Mouse (Mus musculus) midbrain, embryonic 11.5 days (tissue): Measurements from ENCODE around the gene Prkaca. TPM values are rescaled to one million over a fixed set of nuclear protein-coding genes. Genes with fewer than 3 reads are reported as not detected.
"Not testable (repeated sequence)": the region's sequence is repeated elsewhere in the genome, so short reads cannot be mapped to it uniquely, and the experiment has no call there.

Experiments used
- ATAC-seq: fragments of 200-750 bp; cut with Nextera tagmentation; 2 replicates; pipeline ENCODE4 v1.8.0; 2017; ENCODE audit warnings: moderate TSS enrichment, moderate library complexity; ENCODE audit not compliant: low FRiP score
- DNase-seq: peaks from one replicate; pipeline ENCODE4 v3.0.0; 2015; ENCODE audit warnings: low spot score; ENCODE audit errors: missing footprints
- H3K27ac ChIP-seq: fragments of 300-500 bp; sonication (generic); 2 replicates; pipeline ENCODE4 v1.5.1; 2014; ENCODE audit warnings: low read depth, low read length
- H3K27me3 ChIP-seq: fragments of 300-500 bp; sonication (generic); 2 replicates; pipeline ENCODE4 v1.6.1; 2014; ENCODE audit warnings: mild to moderate bottlenecking, low read length, moderate library complexity, mixed read lengths; ENCODE audit not compliant: control insufficient read depth, insufficient read depth
- H3K36me3 ChIP-seq: fragments of 300-500 bp; sonication (generic); 2 replicates; pipeline ENCODE4 v1.6.1; 2014; ENCODE audit warnings: mild to moderate bottlenecking, low read length, moderate library complexity, mixed read lengths; ENCODE audit not compliant: control insufficient read depth, insufficient read depth
- H3K4me1 ChIP-seq: fragments of 300-500 bp; sonication (generic); 2 replicates; pipeline ENCODE4 v1.6.1; 2014; ENCODE audit warnings: low read length; ENCODE audit not compliant: control insufficient read depth, insufficient read depth
- H3K4me2 ChIP-seq: fragments of 300-500 bp; sonication (generic); 2 replicates; pipeline ENCODE4 v1.6.1; 2014; ENCODE audit warnings: mild to moderate bottlenecking, moderate library complexity
- H3K4me3 ChIP-seq: fragments of 300-500 bp; sonication (generic); 2 replicates; pipeline ENCODE4 v1.5.1; 2014; ENCODE audit warnings: low read depth, low read length
- H3K9ac ChIP-seq: fragments of 300-500 bp; sonication (generic); 2 replicates; pipeline ENCODE4 v1.6.1; 2014; ENCODE audit warnings: low read length
- H3K9me3 ChIP-seq: fragments of 300-500 bp; sonication (generic); 2 replicates; pipeline ENCODE4 v1.6.1; 2016; ENCODE audit warnings: low read length; ENCODE audit not compliant: control insufficient read depth
- WGBS: fragments of 180-500 bp; shearing (Covaris S2); extraction: QIAGEN DNeasy Blood & Tissue Kit; methylation state at CpG from one replicate; pipeline ENCODE4 v1.1.7; 2014; 5-methylcytosine and 5-hydroxymethylcytosine counted together
- polyA plus RNA-seq: library from polyadenylated mRNA; unstranded; fragments of >200 nt; fragmentation: Nextera tagmentation; extraction: Ambion mirVana; gene quantifications from 2 replicates; pipeline ENCODE4 v1.2.1, GENCODE M21; 2014

Prkaca gene
- polyA plus RNA-seq, 1 experiment from 2014 or later = 156 TPM

- no peak overlapping the region for H3K27ac ChIP-seq
- no peaks in the 10 kb centered on the region for H3K4me1 ChIP-seq
- no peak overlapping the region for H3K4me3 ChIP-seq
- DNase-seq = no peak
- H3K36me3 ChIP-seq = peaks cover 13% of the 10 kb centered on the region
- H3K27me3 ChIP-seq = no peaks in the 10 kb centered on the region
- no peak overlapping the region for H3K4me2 ChIP-seq
- H3K9ac ChIP-seq = no peak overlapping the region
- 97% methylated on average over 7 of the region's 7 CpGs for WGBS
- no peak for ATAC-seq
- H3K9me3 ChIP-seq = no peaks in the 10 kb centered on the region
These were observed 8.7 kb downstream of the Prkaca start for GRCm38 (mm10) chr8:83981533-83981932.

- no peak for DNase-seq
- no peak overlapping the region for H3K27ac ChIP-seq
- no peaks in the 10 kb centered on the region for H3K4me1 ChIP-seq
- H3K27me3 ChIP-seq = no peaks in the 10 kb centered on the region
- H3K4me2 ChIP-seq = no peak overlapping the region
- no peak for ATAC-seq
- peaks cover 20% of the 10 kb centered on the region for H3K36me3 ChIP-seq
- 86% methylated on average over 4 of the region's 4 CpGs for WGBS
- no peaks in the 10 kb centered on the region for H3K9me3 ChIP-seq
- H3K4me3 ChIP-seq = no peak overlapping the region
- H3K9ac ChIP-seq = no peak overlapping the region
These were observed 9.7 kb downstream of the Prkaca start for GRCm38 (mm10) chr8:83982449-83982848.

GRCm38 (mm10) chr8:83983222-83983621 lies 10.4 kb downstream of the Prkaca start:
- not testable (repeated sequence) for H3K4me3 ChIP-seq, H3K27ac ChIP-seq, ATAC-seq, H3K4me1 ChIP-seq, H3K27me3 ChIP-seq, H3K9ac ChIP-seq, H3K4me2 ChIP-seq, DNase-seq, H3K9me3 ChIP-seq
- peaks cover 21% of the 10 kb centered on the region for H3K36me3 ChIP-seq
- WGBS = 99% methylated on average over 2 of the region's 2 CpGs

GRCm38 (mm10) chr8:83989243-83989642 lies 16.4 kb downstream of the Prkaca start:
- Histone ChIP-seq H3K27me3 (no peaks in the 10 kb centered on the region), H3K36me3 (peaks cover 25% of the 10 kb centered on the region), H3K4me1 (no peaks in the 10 kb centered on the region), H3K9me3 (no peaks in the 10 kb centered on the region), H3K27ac (no peak overlapping the region), H3K4me2 (no peak overlapping the region), H3K4me3 (no peak overlapping the region), H3K9ac (no peak overlapping the region)
- ATAC-seq (no peak), DNase-seq (no peak)
- WGBS = 92% methylated on average over 7 of the region's 7 CpGs

GRCm38 (mm10) chr8:83990170-83990569 lies 17.4 kb downstream of the Prkaca start:
- Histone ChIP-seq H3K27me3 (no peaks in the 10 kb centered on the region), H3K4me3 (no peak overlapping the region), H3K36me3 (peaks cover 27% of the 10 kb centered on the region), H3K27ac (no peak overlapping the region), H3K4me2 (no peak overlapping the region), H3K4me1 (no peaks in the 10 kb centered on the region), H3K9me3 (no peaks in the 10 kb centered on the region), H3K9ac (no peak overlapping the region)
- DNase-seq (no peak), ATAC-seq (no peak)
- 93% methylated on average over 14 of the region's 14 CpGs for WGBS

GRCm38 (mm10) chr8:83992488-83992887 lies 19.7 kb downstream of the Prkaca start:
- peaks cover 3% of the 10 kb centered on the region; the same call in 1 of the 2 replicates for H3K4me1 ChIP-seq
- no peak overlapping the region for H3K4me3 ChIP-seq
- H3K4me2 ChIP-seq = no peak overlapping the region
- H3K9me3 ChIP-seq = no peaks in the 10 kb centered on the region
- no peak overlapping the region for H3K27ac ChIP-seq
- no peak for ATAC-seq
- H3K9ac ChIP-seq = no peak overlapping the region
- H3K27me3 ChIP-seq = no peaks in the 10 kb centered on the region
- DNase-seq = no peak
- peaks cover 19% of the 10 kb centered on the region for H3K36me3 ChIP-seq
- 81% methylated on average over 2 of the region's 2 CpGs for WGBS

- Histone ChIP-seq H3K36me3 (peaks cover 16% of the 10 kb centered on the region), H3K27me3 (no peaks in the 10 kb centered on the region), H3K9me3 (no peaks in the 10 kb centered on the region), H3K4me3 (no peak overlapping the region), H3K4me2 (no peak overlapping the region), H3K27ac (no peak overlapping the region), H3K4me1 (peaks cover 10% of the 10 kb centered on the region), H3K9ac (no peak overlapping the region)
- ATAC-seq (no peak), DNase-seq (no peak)
- WGBS = 83% methylated on average over 3 of the region's 3 CpGs
These were observed 21.2 kb downstream of the Prkaca start for GRCm38 (mm10) chr8:83994030-83994429.

GRCm38 (mm10) chr8:83995973-83996372 lies 23.2 kb downstream of the Prkaca start:
- Histone ChIP-seq H3K27me3 (peaks cover 16% of the 10 kb centered on the region), H3K9ac (no peak overlapping the region; the same call in 1 of the 2 replicates), H3K4me2 (peak overlapping the region; percentile 83), H3K4me1 (peaks cover 14% of the 10 kb centered on the region), H3K9me3 (no peaks in the 10 kb centered on the region), H3K4me3 (no peak overlapping the region), H3K27ac (no peak overlapping the region), H3K36me3 (peaks cover 12% of the 10 kb centered on the region)
- ATAC-seq = no peak; the same call in 1 of the 2 replicates
- WGBS = 10% methylated on average over 12 of the region's 12 CpGs
- no peak for DNase-seq

- H3K4me2 ChIP-seq = peak overlapping the region; percentile 83
- peaks cover 17% of the 10 kb centered on the region for H3K4me1 ChIP-seq
- H3K9ac ChIP-seq = peak overlapping the region; percentile 87
- H3K27ac ChIP-seq = peak overlapping the region; percentile 94
- no peaks in the 10 kb centered on the region for H3K9me3 ChIP-seq
- DNase-seq (peak; percentile 98), ATAC-seq (peak; percentile 83)
- H3K36me3 ChIP-seq = peaks cover 6% of the 10 kb centered on the region; the same call in 1 of the 2 replicates
- peaks cover 24% of the 10 kb centered on the region for H3K27me3 ChIP-seq
- 0% methylated on average over 48 of the region's 103 CpGs for WGBS
- H3K4me3 ChIP-seq = peak overlapping the region; percentile 80
These were observed 24.0 kb downstream of the Prkaca start for GRCm38 (mm10) chr8:83996567-83997505.
